Mouse (Mus musculus) heart, postnatal 0 days (tissue): ENCODE data around the gene P3h3.
"Not testable (repeated sequence)": the region's sequence is repeated elsewhere in the genome, so short reads cannot be mapped to it uniquely, and the experiment has no call there.

Experiments used
- CTCF ChIP-seq: IDR thresholded peaks from 2 replicates; pipeline ENCODE4 v1.5.1; 2016; ENCODE audit warnings: antibody characterized with exemption, control low read depth, low read depth
- EP300 ChIP-seq: IDR thresholded peaks from 2 replicates; pipeline ENCODE4 v1.6.1; 2016; ENCODE audit warnings: antibody characterized with exemption, low read depth

GRCm38 (mm10) chr6:124802400-124802799, 55.2 kb downstream of the P3h3 start:
- not testable (repeated sequence) for TF ChIP-seq CTCF, EP300
